Mouse (Mus musculus): ENCODE data around the gene Apoa4. TPM values are rescaled to one million over a fixed set of nuclear protein-coding genes. Genes with fewer than 3 reads are reported as not detected.

Apoa4 gene
- polyA plus RNA-seq, 1 experiment from 2014 or later = not detected

- Histone ChIP-seq H3K4me1 (peaks cover 29% of the 10 kb centered on the region), H3K36me3 (replicated peaks) (peaks cover 100% of the 10 kb centered on the region), H3K9me3 (no peaks in the 10 kb centered on the region), H3K27ac (replicated peaks) (no peak overlapping the region), H3K27me3 (replicated peaks; ENCODE audit: low read depth, poor library complexity, severe bottlenecking) (no peaks in the 10 kb centered on the region), H3K4me3 (no peak overlapping the region)
- DNase-seq (ENCODE audit: low spot score) = no peak
- 93% methylated on average over 12 of the region's 12 CpGs for WGBS
Observed at GRCm38 (mm10) chr9:46210473-46210872, 30.0 kb upstream of the Apoa4 start.

GRCm38 (mm10) chr9:46214276-46214675, 26.2 kb upstream of the Apoa4 start:
- Histone ChIP-seq H3K4me1 (peaks cover 11% of the 10 kb centered on the region), H3K4me3 (no peak overlapping the region), H3K36me3 (replicated peaks) (peaks cover 73% of the 10 kb centered on the region), H3K9me3 (no peaks in the 10 kb centered on the region), H3K27ac (replicated peaks) (no peak overlapping the region), H3K27me3 (replicated peaks; ENCODE audit: low read depth, poor library complexity, severe bottlenecking) (no peaks in the 10 kb centered on the region)
- DNase-seq (ENCODE audit: low spot score) = no peak
- WGBS = 92% methylated on average over 4 of the region's 4 CpGs

GRCm38 (mm10) chr9:46214946-46215337, 25.6 kb upstream of the Apoa4 start:
- Histone ChIP-seq H3K4me3 (no peak overlapping the region), H3K27me3 (replicated peaks; ENCODE audit: low read depth, poor library complexity, severe bottlenecking) (no peaks in the 10 kb centered on the region), H3K27ac (replicated peaks) (no peak overlapping the region), H3K4me1 (peaks cover 11% of the 10 kb centered on the region), H3K9me3 (no peaks in the 10 kb centered on the region), H3K36me3 (replicated peaks) (peaks cover 73% of the 10 kb centered on the region)
- 92% methylated on average over 10 of the region's 10 CpGs for WGBS
- no peak for DNase-seq (ENCODE audit: low spot score)

- H3K4me1 ChIP-seq = peaks cover 11% of the 10 kb centered on the region
- WGBS = 83% methylated on average over 11 of the region's 11 CpGs
- H3K27me3 ChIP-seq (replicated peaks; ENCODE audit: low read depth, poor library complexity, severe bottlenecking) = no peaks in the 10 kb centered on the region
- H3K36me3 ChIP-seq (replicated peaks) = peaks cover 73% of the 10 kb centered on the region
- H3K27ac ChIP-seq (replicated peaks) = no peak overlapping the region
- H3K4me3 ChIP-seq = no peak overlapping the region
- DNase-seq (ENCODE audit: low spot score) = no peak
- H3K9me3 ChIP-seq = no peaks in the 10 kb centered on the region
Observed at GRCm38 (mm10) chr9:46215338-46216322, 24.9 kb upstream of the Apoa4 start.

- peaks cover 73% of the 10 kb centered on the region for H3K36me3 ChIP-seq (replicated peaks)
- DNase-seq (ENCODE audit: low spot score) = no peak
- H3K27ac ChIP-seq (replicated peaks) = no peak overlapping the region; the same call in 1 of the 2 replicates
- 92% methylated on average over 13 of the region's 13 CpGs for WGBS
- no peak overlapping the region for H3K4me3 ChIP-seq
- H3K4me1 ChIP-seq = peaks cover 11% of the 10 kb centered on the region
- H3K27me3 ChIP-seq (replicated peaks; ENCODE audit: low read depth, poor library complexity, severe bottlenecking) = no peaks in the 10 kb centered on the region
- H3K9me3 ChIP-seq = no peaks in the 10 kb centered on the region
Observed at GRCm38 (mm10) chr9:46216744-46217470, 23.6 kb upstream of the Apoa4 start.

- Histone ChIP-seq H3K4me1 (peaks cover 11% of the 10 kb centered on the region), H3K9me3 (no peaks in the 10 kb centered on the region), H3K4me3 (no peak overlapping the region), H3K27me3 (replicated peaks; ENCODE audit: low read depth, poor library complexity, severe bottlenecking) (no peaks in the 10 kb centered on the region), H3K36me3 (replicated peaks) (peaks cover 73% of the 10 kb centered on the region), H3K27ac (replicated peaks) (no peak overlapping the region)
- no peak for DNase-seq (ENCODE audit: low spot score)
- WGBS = 78% methylated on average over 9 of the region's 9 CpGs
Observed at GRCm38 (mm10) chr9:46218176-46218575, 22.3 kb upstream of the Apoa4 start.

- no peak for DNase-seq (ENCODE audit: low spot score)
- Histone ChIP-seq H3K27ac (replicated peaks) (no peak overlapping the region), H3K27me3 (replicated peaks; ENCODE audit: low read depth, poor library complexity, severe bottlenecking) (no peaks in the 10 kb centered on the region), H3K9me3 (no peaks in the 10 kb centered on the region), H3K4me3 (no peak overlapping the region), H3K4me1 (no peaks in the 10 kb centered on the region), H3K36me3 (replicated peaks) (peaks cover 51% of the 10 kb centered on the region)
- WGBS = 93% methylated on average over 6 of the region's 6 CpGs
Observed at GRCm38 (mm10) chr9:46223090-46223489, 17.4 kb upstream of the Apoa4 start.

- WGBS = 88% methylated on average over 3 of the region's 3 CpGs
- Histone ChIP-seq H3K27me3 (replicated peaks; ENCODE audit: low read depth, poor library complexity, severe bottlenecking) (peaks cover 7% of the 10 kb centered on the region; the same call in 1 of the 2 replicates), H3K27ac (replicated peaks) (no peak overlapping the region), H3K4me3 (no peak overlapping the region), H3K36me3 (replicated peaks) (peaks cover 46% of the 10 kb centered on the region), H3K9me3 (no peaks in the 10 kb centered on the region), H3K4me1 (no peaks in the 10 kb centered on the region)
- no peak for DNase-seq (ENCODE audit: low spot score)
Observed at GRCm38 (mm10) chr9:46224101-46224500, 16.4 kb upstream of the Apoa4 start.

GRCm38 (mm10) chr9:46224945-46225660, 15.4 kb upstream of the Apoa4 start:
- Histone ChIP-seq H3K4me1 (peaks cover 8% of the 10 kb centered on the region), H3K4me3 (no peak overlapping the region), H3K9me3 (no peaks in the 10 kb centered on the region), H3K27me3 (replicated peaks; ENCODE audit: low read depth, poor library complexity, severe bottlenecking) (peaks cover 13% of the 10 kb centered on the region), H3K27ac (replicated peaks) (no peak overlapping the region), H3K36me3 (replicated peaks) (peaks cover 36% of the 10 kb centered on the region)
- 73% methylated on average over 5 of the region's 5 CpGs for WGBS
- no peak for DNase-seq (ENCODE audit: low spot score)

- H3K4me3 ChIP-seq = no peak overlapping the region
- 89% methylated on average over 3 of the region's 3 CpGs for WGBS
- peaks cover 33% of the 10 kb centered on the region for H3K27me3 ChIP-seq (replicated peaks; ENCODE audit: low read depth, poor library complexity, severe bottlenecking)
- no peaks in the 10 kb centered on the region for H3K9me3 ChIP-seq
- DNase-seq (ENCODE audit: low spot score) = no peak
- peaks cover 16% of the 10 kb centered on the region for H3K4me1 ChIP-seq
- peaks cover 16% of the 10 kb centered on the region for H3K36me3 ChIP-seq (replicated peaks)
- no peak overlapping the region for H3K27ac ChIP-seq (replicated peaks)
Observed at GRCm38 (mm10) chr9:46227064-46227614, 13.4 kb upstream of the Apoa4 start.

- Histone ChIP-seq H3K4me3 (no peak within 1 kb of the TSS), H3K9me3 (no peaks in the 10 kb centered on the region), H3K27ac (replicated peaks) (no peak within 1 kb of the TSS), H3K36me3 (replicated peaks) (peaks cover 2% of the 10 kb centered on the region; the same call in 1 of the 2 replicates), H3K27me3 (replicated peaks; ENCODE audit: low read depth, poor library complexity, severe bottlenecking) (peaks cover 42% of the 10 kb centered on the region), H3K4me1 (peaks cover 16% of the 10 kb centered on the region)
- WGBS = 63% methylated on average over 9 of the region's 9 CpGs
- no peak for DNase-seq (ENCODE audit: low spot score)
Observed at GRCm38 (mm10) chr9:46228491-46228890, 12.0 kb upstream of the Apoa4 start, which contains the start of gene Apoa1. Gene Apoa1, plus strand, starts transcription at chr9:46228580.

Measured in embryonic facial prominence, embryonic 10.5 days (tissue).